24 mouse cellular contexts compared by ENCODE assay signal in genomic region chr10:27988066-27988465, GRCm38 (mm10).
DNase-seq lines count a peak whose midpoint lies in the region; ATAC-seq and TF ChIP-seq lines count a peak whose summit lies in the region.
"Had no signal": no experiment of that assay in that cellular context is flagged by ENCODE, and none has a peak within 500 bp of the region (broad histone marks: within the 10 kb centered on the region; RNA-seq: fewer than 3 reads in every experiment).

No protein-coding gene starts in this region.

- H3K27ac ChIP-seq in heart, embryonic 15.5 days: 0 out of 2 replicates have a peak overlapping the region, but pooled peaks have one; percentile 20
- H3K27ac ChIP-seq in midbrain, embryonic 11.5 days (ENCODE audit: low read depth, low read length): no peak overlapping the region
- no peak overlapping the region for H3K27ac ChIP-seq in forebrain, postnatal 0 days (ENCODE audit: low read depth, low read length)
- H3K27ac ChIP-seq: forebrain, embryonic 15.5 days; hindbrain, embryonic 13.5 days; kidney, embryonic 15.5 days; limb, embryonic 12.5 days; liver, embryonic 13.5 days; neural tube, embryonic 12.5 days had no signal

- H3K9ac ChIP-seq in heart, embryonic 15.5 days: no peak overlapping the region
- no peak overlapping the region for H3K9ac ChIP-seq in midbrain, embryonic 11.5 days (ENCODE audit: low read length)
- H3K9ac ChIP-seq in forebrain, postnatal 0 days: no peak overlapping the region
- H3K9ac ChIP-seq: forebrain, embryonic 15.5 days; hindbrain, embryonic 13.5 days; kidney, embryonic 15.5 days; limb, embryonic 12.5 days; liver, embryonic 13.5 days; neural tube, embryonic 12.5 days had no signal

- WGBS in heart, embryonic 15.5 days: 39% methylated on average over 3 of the region's 3 CpGs
- 66% methylated on average over 3 of the region's 3 CpGs for WGBS in midbrain, embryonic 11.5 days
- WGBS in forebrain, postnatal 0 days: 67% methylated on average over 3 of the region's 3 CpGs

- no peak overlapping the region for H3K4me3 ChIP-seq in heart, embryonic 15.5 days
- H3K4me3 ChIP-seq in midbrain, embryonic 11.5 days (ENCODE audit: low read depth, low read length): no peak overlapping the region
- H3K4me3 ChIP-seq in forebrain, postnatal 0 days (ENCODE audit: low read depth, low read length): no peak overlapping the region
- H3K4me3 ChIP-seq: forebrain, embryonic 15.5 days; hindbrain, embryonic 13.5 days; kidney, embryonic 15.5 days; limb, embryonic 12.5 days; liver, embryonic 13.5 days; megakaryocyte, embryonic 14.5 days; neural tube, embryonic 12.5 days had no signal

- H3K4me2 ChIP-seq in heart, embryonic 15.5 days: no peak overlapping the region
- no peak overlapping the region for H3K4me2 ChIP-seq in midbrain, embryonic 11.5 days
- no peak overlapping the region for H3K4me2 ChIP-seq in forebrain, postnatal 0 days (ENCODE audit: low read depth)
- H3K4me2 ChIP-seq: forebrain, embryonic 15.5 days; hindbrain, embryonic 13.5 days; kidney, embryonic 15.5 days; limb, embryonic 12.5 days; liver, embryonic 13.5 days; neural tube, embryonic 12.5 days had no signal

- H3K36me3 ChIP-seq in heart, embryonic 15.5 days: no peaks in the 10 kb centered on the region
- H3K36me3 ChIP-seq in midbrain, embryonic 11.5 days (ENCODE audit: control insufficient read depth, insufficient read depth, low read length): no peaks in the 10 kb centered on the region
- no peaks in the 10 kb centered on the region for H3K36me3 ChIP-seq in forebrain, postnatal 0 days (ENCODE audit: insufficient read depth)
- H3K36me3 ChIP-seq: forebrain, embryonic 15.5 days; hindbrain, embryonic 13.5 days; kidney, embryonic 15.5 days; limb, embryonic 12.5 days; liver, embryonic 13.5 days; neural tube, embryonic 12.5 days had no signal

- no peak for DNase-seq in heart, postnatal 36 days
- DNase-seq in 3134 (ENCODE audit: extremely low read depth, insufficient read length, low spot score) (peak; percentile 66), 416B (ENCODE audit: low read depth) (peak; percentile 68), R1 (ENCODE audit: low read depth, low spot score) (peak; percentile 69)
- DNase-seq in midbrain, embryonic 11.5 days (ENCODE audit: low spot score, missing footprints): no peak
- no peak for DNase-seq in forebrain, postnatal 0 days
- DNase-seq in right cerebral cortex, postnatal 10 days (ENCODE audit: low spot score in 2 of 2): no peak
- DNase-seq: adrenal gland, postnatal 36 days; cerebellum, adult 9-10 months; gastrocnemius, postnatal 14 days; kidney, adult 11 months; kidney, postnatal 36 days; liver, embryonic 13.5 days; lung, adult 2 months; lung, postnatal 14 days; midbrain, embryonic 14.5 days had no signal

- H3K9me3 ChIP-seq in heart, embryonic 15.5 days (replicated peaks): no peaks in the 10 kb centered on the region
- H3K9me3 ChIP-seq in midbrain, embryonic 11.5 days (ENCODE audit: control insufficient read depth, low read length): no peaks in the 10 kb centered on the region
- no peaks in the 10 kb centered on the region for H3K9me3 ChIP-seq in forebrain, postnatal 0 days (ENCODE audit: low read length)
- H3K9me3 ChIP-seq: forebrain, embryonic 15.5 days; hindbrain, embryonic 13.5 days; kidney, embryonic 15.5 days; limb, embryonic 12.5 days; liver, embryonic 13.5 days; megakaryocyte, embryonic 14.5 days; neural tube, embryonic 12.5 days had no signal

- TF ChIP-seq CTCF in forebrain, postnatal 0 days (IDR thresholded peaks at IDR 0.05; ENCODE audit: low read depth): no peak

- no peaks in the 10 kb centered on the region for H3K27me3 ChIP-seq in heart, embryonic 15.5 days
- H3K27me3 ChIP-seq in midbrain, embryonic 11.5 days (ENCODE audit: control insufficient read depth, insufficient read depth, low read length): no peaks in the 10 kb centered on the region
- no peaks in the 10 kb centered on the region for H3K27me3 ChIP-seq in forebrain, postnatal 0 days (ENCODE audit: insufficient read depth, low read length)
- H3K27me3 ChIP-seq: forebrain, embryonic 15.5 days; hindbrain, embryonic 13.5 days; kidney, embryonic 15.5 days; limb, embryonic 12.5 days; liver, embryonic 13.5 days; megakaryocyte, embryonic 14.5 days; neural tube, embryonic 12.5 days had no signal

- intact Hi-C loops in heart, postnatal 36 days (cut with DNase I): no loop called here

- peaks cover 23% of the 10 kb centered on the region for H3K4me1 ChIP-seq in heart, embryonic 15.5 days (replicated peaks)
- H3K4me1 ChIP-seq in midbrain, embryonic 11.5 days (ENCODE audit: control insufficient read depth, insufficient read depth, low read length): no peaks in the 10 kb centered on the region
- H3K4me1 ChIP-seq in forebrain, postnatal 0 days (ENCODE audit: insufficient read depth): no peaks in the 10 kb centered on the region; the same call in 1 of the 2 replicates
- H3K4me1 ChIP-seq: forebrain, embryonic 15.5 days; kidney, embryonic 15.5 days; limb, embryonic 12.5 days; liver, embryonic 13.5 days; megakaryocyte, embryonic 14.5 days; neural tube, embryonic 12.5 days had no signal

- no peak for ATAC-seq in heart, embryonic 15.5 days (replicated peaks; ENCODE audit: insufficient number of reproducible peaks, insufficient read depth, low FRiP score, low read depth)
- ATAC-seq in midbrain, embryonic 11.5 days (ENCODE audit: low FRiP score): no peak
- no peak for ATAC-seq in forebrain, postnatal 0 days
- ATAC-seq: CD4-positive, CD25-positive, alpha-beta regulatory T cell, adult 4 months; forebrain, embryonic 15.5 days had no signal

Comparison
In these comparisons a context has a peak if more than half of its experiments do, and no peak if none do; other contexts are left out.
1. DNase-seq: peak in 3134 (single experiment), 416B (single experiment) and R1 (single experiment); none in heart, postnatal 36 days (0 of 2), midbrain, embryonic 11.5 days (single experiment), forebrain, postnatal 0 days (single experiment) and right cerebral cortex, postnatal 10 days (0 of 2).